Mouse (Mus musculus): ENCODE measurements at regions not wholly inside any gene's neighbourhood (a gene's known extent, or its start where the extent isn't known, plus 50 kb on each side); places are given as distances from the start of the nearest gene placed in this dataset.
"Not testable (repeated sequence)": the region's sequence is repeated elsewhere in the genome, so short reads cannot be mapped to it uniquely, and the experiment has no call there.

DNA sequence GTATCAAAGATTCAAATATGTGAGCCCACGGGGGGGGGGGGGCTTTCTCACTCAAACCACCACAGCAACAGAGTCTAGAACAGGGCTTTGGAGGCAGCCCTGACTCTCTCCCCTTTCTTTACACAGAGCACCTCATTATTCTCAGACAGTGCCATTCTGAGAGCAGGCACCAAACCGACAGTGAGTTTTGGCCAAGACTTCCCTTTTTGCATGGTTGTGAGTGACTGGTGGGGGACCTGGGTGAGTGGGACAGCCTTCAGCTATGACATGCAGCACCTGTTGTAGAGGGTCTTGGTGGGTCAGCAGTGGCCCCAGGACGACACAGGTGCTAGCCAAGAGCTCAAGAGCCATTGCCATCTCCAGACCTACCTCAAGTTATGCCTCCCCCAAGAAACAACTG, 168.8 kb downstream of the Bcl2l11 start:
- DNase-seq, result no peak
- ATAC-seq, result no peak

DNA sequence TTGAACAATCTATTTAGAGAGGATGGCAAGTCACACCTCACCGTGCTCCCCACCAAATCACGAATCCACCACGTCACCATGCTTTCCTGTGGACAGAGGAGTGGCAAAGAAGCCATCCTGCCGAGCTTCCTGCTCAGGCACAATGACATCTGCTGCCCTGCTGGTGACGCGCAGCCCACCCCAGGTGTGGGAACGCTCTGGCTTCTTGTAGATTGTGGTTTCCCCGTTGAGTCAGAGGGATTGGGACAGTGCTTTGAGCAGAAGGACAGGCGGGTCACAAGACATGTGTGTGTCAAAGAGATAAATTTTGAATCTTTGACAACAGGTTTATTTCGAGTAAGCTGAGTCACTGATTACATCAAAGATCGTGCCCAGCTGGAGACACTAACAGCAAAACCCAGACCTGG, 169.2 kb downstream of the Bcl2l11 start:
- ATAC-seq (peak; percentile 29; the same call in 1 of the 2 replicates), DNase-seq (peak; percentile 49)
- H3K4me1 ChIP-seq (ENCODE audit: insufficient read depth), result peaks cover 13% of the 10 kb centered on the region
- no peaks in the 10 kb centered on the region for H3K36me3 ChIP-seq (replicated peaks; ENCODE audit: insufficient read depth, low read length)
- WGBS (ENCODE audit: insufficient replicate concordance), result 26% methylated on average over 11 of the region's 11 CpGs
- no peak overlapping the region for H3K4me3 ChIP-seq (ENCODE audit: low read depth, low read length)
- TF ChIP-seq CTCF (IDR thresholded peaks at IDR 0.05; ENCODE audit: low read depth) (no peak), EP300 (IDR thresholded peaks at IDR 0.05; ENCODE audit: low read depth) (peak; percentile 43; the same call in 1 of the 2 replicates)
- H3K4me2 ChIP-seq (ENCODE audit: low read depth, low read length), result no peak overlapping the region
- H3K9me3 ChIP-seq (ENCODE audit: low read length), result no peaks in the 10 kb centered on the region
- H3K9ac ChIP-seq (replicated peaks), result no peak overlapping the region
- no peaks in the 10 kb centered on the region for H3K27me3 ChIP-seq (ENCODE audit: insufficient read depth, low read length)
- no peak overlapping the region for H3K27ac ChIP-seq (ENCODE audit: low read depth)

More for the DNA sequence above, 168.8 kb downstream of the Bcl2l11 start:
- WGBS (ENCODE audit: insufficient replicate concordance), result 31% methylated on average over 3 of the region's 3 CpGs
- H3K9ac ChIP-seq (replicated peaks), result no peak overlapping the region
- no peak overlapping the region for H3K4me3 ChIP-seq (ENCODE audit: low read depth, low read length)
- TF ChIP-seq EP300 (IDR thresholded peaks at IDR 0.05; ENCODE audit: low read depth) (no peak), CTCF (IDR thresholded peaks at IDR 0.05; ENCODE audit: low read depth) (no peak)
- no peak overlapping the region for H3K4me2 ChIP-seq (ENCODE audit: low read depth, low read length)
- no peak overlapping the region for H3K27ac ChIP-seq (ENCODE audit: low read depth)
- H3K9me3 ChIP-seq (ENCODE audit: low read length), result no peaks in the 10 kb centered on the region
- H3K36me3 ChIP-seq (replicated peaks; ENCODE audit: insufficient read depth, low read length), result no peaks in the 10 kb centered on the region
- H3K27me3 ChIP-seq (ENCODE audit: insufficient read depth, low read length), result no peaks in the 10 kb centered on the region
- H3K4me1 ChIP-seq (ENCODE audit: insufficient read depth), result peaks cover 13% of the 10 kb centered on the region

DNA sequence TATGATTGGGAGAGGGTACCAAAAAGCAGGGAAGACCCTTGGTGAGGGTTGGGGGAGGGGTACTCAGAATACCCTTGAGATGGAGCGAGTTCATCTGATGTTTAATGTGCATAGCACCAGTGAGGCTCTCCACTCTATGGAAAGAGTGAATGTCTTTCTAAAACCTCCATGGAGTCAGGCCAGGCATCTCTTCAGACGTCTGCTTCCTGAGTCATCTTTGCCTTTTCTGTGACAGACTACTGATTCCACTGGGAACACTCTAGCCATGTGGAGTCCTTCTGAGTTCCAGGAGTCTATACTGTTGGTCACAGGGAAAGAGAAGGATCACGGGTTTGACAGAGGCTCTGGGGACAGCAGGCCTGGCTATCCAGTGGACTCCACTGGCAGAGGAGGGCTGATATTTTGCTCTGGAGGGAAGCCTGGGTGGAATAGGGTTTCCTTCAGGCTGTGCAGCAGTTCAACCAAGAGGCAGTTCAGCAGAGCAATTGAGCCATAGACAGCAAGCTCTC, 169.9 kb downstream of the Bcl2l11 start:
- no peak for TF ChIP-seq EP300 (IDR thresholded peaks at IDR 0.05; ENCODE audit: low read depth)
- TF ChIP-seq CTCF (IDR thresholded peaks at IDR 0.05; ENCODE audit: low read depth), result no peak
- H3K4me2 ChIP-seq (ENCODE audit: low read depth, low read length), result no peak overlapping the region
- no peaks in the 10 kb centered on the region for H3K9me3 ChIP-seq (ENCODE audit: low read length)
- peaks cover 13% of the 10 kb centered on the region for H3K4me1 ChIP-seq (ENCODE audit: insufficient read depth)
- no peaks in the 10 kb centered on the region for H3K27me3 ChIP-seq (ENCODE audit: insufficient read depth, low read length)
- no peak overlapping the region for H3K27ac ChIP-seq (ENCODE audit: low read depth)
- H3K36me3 ChIP-seq (replicated peaks; ENCODE audit: insufficient read depth, low read length), result no peaks in the 10 kb centered on the region
- H3K9ac ChIP-seq (replicated peaks), result no peak overlapping the region
- DNase-seq (no peak), ATAC-seq (no peak)
- 58% methylated on average over 3 of the region's 3 CpGs for whole genome bisulfite sequencing (ENCODE audit: insufficient replicate concordance)
- H3K4me3 ChIP-seq (ENCODE audit: low read depth, low read length), result no peak overlapping the region

- H3K4me2 ChIP-seq (ENCODE audit: low read depth, low read length); H3K4me3 ChIP-seq (ENCODE audit: low read depth, low read length); H3K9me3 ChIP-seq (ENCODE audit: low read length); H3K36me3 ChIP-seq (replicated peaks; ENCODE audit: insufficient read depth, low read length); H3K27ac ChIP-seq (ENCODE audit: low read depth); ATAC-seq; H3K9ac ChIP-seq (replicated peaks); H3K27me3 ChIP-seq (ENCODE audit: insufficient read depth, low read length); DNase-seq: not testable (repeated sequence)
- peaks cover 13% of the 10 kb centered on the region for H3K4me1 ChIP-seq (ENCODE audit: insufficient read depth)
- WGBS (ENCODE audit: insufficient replicate concordance), result 63% methylated on average over 5 of the region's 5 CpGs
Measured at GRCm38 (mm10) chr2:128296423-128296822, 170.6 kb downstream of the Bcl2l11 start.

- Histone ChIP-seq H3K9me3 (ENCODE audit: low read length) (no peaks in the 10 kb centered on the region), H3K4me1 (ENCODE audit: insufficient read depth) (peaks cover 13% of the 10 kb centered on the region), H3K36me3 (replicated peaks; ENCODE audit: insufficient read depth, low read length) (no peaks in the 10 kb centered on the region), H3K4me2 (ENCODE audit: low read depth, low read length) (no peak overlapping the region), H3K27me3 (ENCODE audit: insufficient read depth, low read length) (no peaks in the 10 kb centered on the region), H3K4me3 (ENCODE audit: low read depth, low read length) (no peak overlapping the region), H3K9ac (replicated peaks) (no peak overlapping the region), H3K27ac (ENCODE audit: low read depth) (no peak overlapping the region)
- no peak for TF ChIP-seq CTCF (IDR thresholded peaks at IDR 0.05; ENCODE audit: low read depth)
- no peak for TF ChIP-seq EP300 (IDR thresholded peaks at IDR 0.05; ENCODE audit: low read depth)
- DNase-seq (peak; percentile 36), ATAC-seq (peak; percentile 47; the same call in 1 of the 2 replicates)
- WGBS (ENCODE audit: insufficient replicate concordance), result 14% methylated on average over 5 of the region's 5 CpGs
Measured at GRCm38 (mm10) chr2:128296897-128297296, 171.1 kb downstream of the Bcl2l11 start.

DNA sequence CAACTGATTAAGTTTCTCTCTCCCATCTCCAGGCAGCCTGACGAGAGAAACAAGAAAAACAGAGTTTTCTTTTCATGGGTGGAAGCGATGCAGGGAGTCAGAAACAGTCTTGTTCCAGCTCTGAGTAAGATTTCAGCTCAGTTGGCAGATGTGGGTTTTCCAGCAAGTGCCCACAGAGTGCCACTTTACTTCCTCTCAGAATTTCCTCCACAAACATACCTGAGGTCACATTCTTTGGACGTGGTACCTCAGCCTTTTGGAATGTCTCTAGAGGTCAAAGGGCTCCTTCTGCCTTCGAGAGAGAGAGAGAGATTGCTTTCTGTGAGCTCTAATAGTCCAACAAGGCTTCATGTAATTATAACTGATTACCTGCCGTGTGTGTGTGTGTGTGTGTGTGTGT, 172.0 kb downstream of the Bcl2l11 start:
- WGBS (ENCODE audit: insufficient replicate concordance), result 59% methylated on average over 5 of the region's 5 CpGs
- H3K4me1 ChIP-seq (ENCODE audit: insufficient read depth), result peaks cover 15% of the 10 kb centered on the region
- no peak for DNase-seq
- ATAC-seq, result no peak
- H3K4me3 ChIP-seq (ENCODE audit: low read depth, low read length), result no peak overlapping the region
- no peak overlapping the region for H3K9ac ChIP-seq (replicated peaks)
- H3K27ac ChIP-seq (ENCODE audit: low read depth), result no peak overlapping the region
- TF ChIP-seq EP300 (IDR thresholded peaks at IDR 0.05; ENCODE audit: low read depth) (no peak), CTCF (IDR thresholded peaks at IDR 0.05; ENCODE audit: low read depth) (no peak)
- H3K27me3 ChIP-seq (ENCODE audit: insufficient read depth, low read length), result no peaks in the 10 kb centered on the region
- H3K36me3 ChIP-seq (replicated peaks; ENCODE audit: insufficient read depth, low read length), result no peaks in the 10 kb centered on the region
- no peak overlapping the region for H3K4me2 ChIP-seq (ENCODE audit: low read depth, low read length)
- no peaks in the 10 kb centered on the region for H3K9me3 ChIP-seq (ENCODE audit: low read length)

GRCm38 (mm10) chr2:128298996-128299395, 173.2 kb downstream of the Bcl2l11 start:
- Histone ChIP-seq H3K27me3 (ENCODE audit: insufficient read depth, low read length) (no peaks in the 10 kb centered on the region), H3K4me2 (ENCODE audit: low read depth, low read length) (no peak overlapping the region), H3K9ac (replicated peaks) (no peak overlapping the region), H3K9me3 (ENCODE audit: low read length) (no peaks in the 10 kb centered on the region), H3K4me3 (ENCODE audit: low read depth, low read length) (no peak overlapping the region), H3K4me1 (ENCODE audit: insufficient read depth) (peaks cover 15% of the 10 kb centered on the region), H3K36me3 (replicated peaks; ENCODE audit: insufficient read depth, low read length) (no peaks in the 10 kb centered on the region), H3K27ac (ENCODE audit: low read depth) (no peak overlapping the region)
- DNase-seq, result no peak
- no peak for TF ChIP-seq EP300 (IDR thresholded peaks at IDR 0.05; ENCODE audit: low read depth)
- no peak for TF ChIP-seq CTCF (IDR thresholded peaks at IDR 0.05; ENCODE audit: low read depth)
- no peak for ATAC-seq
- 77% methylated on average over 8 of the region's 8 CpGs for WGBS (ENCODE audit: insufficient replicate concordance)
